Mouse (Mus musculus) adrenal gland, adult 18-20 months (tissue): ENCODE results near the gene Smg7. TPM values are rescaled to one million over a fixed set of nuclear protein-coding genes. Genes with fewer than 3 reads are reported as not detected.

Experiments used
- DNase-seq, 2 experiments: peaks; one replicate each; pipeline ENCODE4 v3.0.0; 2021 to 2022; ENCODE audit warnings: low spot score in 2 of 2
- total RNA-seq, 2 experiments: library from RNA; stranded (reverse); gene quantifications; 1 replicate in 1 of 2; 2 replicates in 1 of 2; pipeline ENCODE4 v1.2.3; 2021

Smg7 gene
- total RNA-seq, 2 experiments from 2014 or later: 65.8 to 73.8 TPM

- DNase-seq: no peak
These were observed 92.7 kb downstream of the Smg7 start for GRCm38 (mm10) chr1:152809541-152810252.

- DNase-seq: no peak
These were observed 94.1 kb downstream of the Smg7 start for GRCm38 (mm10) chr1:152808392-152808680.

GRCm38 (mm10) chr1:152807619-152808391 is 94.6 kb downstream of the Smg7 start:
- no peak for DNase-seq

- DNase-seq: no peak
These were observed 97.5 kb downstream of the Smg7 start for GRCm38 (mm10) chr1:152804907-152805306.

- no peak for DNase-seq
These were observed 101.7 kb downstream of the Smg7 start for GRCm38 (mm10) chr1:152800633-152801176.

- DNase-seq: no peak
These were observed 102.5 kb downstream of the Smg7 start, which contains the start of gene Ncf2 for GRCm38 (mm10) chr1:152799897-152800296. Gene Ncf2, plus strand, starts transcription at chr1:152800194.

- DNase-seq: no peak
These were observed 104.3 kb downstream of the Smg7 start for GRCm38 (mm10) chr1:152798125-152798524.

- DNase-seq: no peak
These were observed 105.7 kb downstream of the Smg7 start for GRCm38 (mm10) chr1:152796683-152797263.

GRCm38 (mm10) chr1:152795688-152796255 is 106.7 kb downstream of the Smg7 start:
- DNase-seq: no peak

- no peak for DNase-seq
These were observed 108.8 kb downstream of the Smg7 start for GRCm38 (mm10) chr1:152793495-152794130.

GRCm38 (mm10) chr1:152792736-152793494 is 109.5 kb downstream of the Smg7 start:
- no peak for DNase-seq

GRCm38 (mm10) chr1:152791269-152791668 is 111.2 kb downstream of the Smg7 start:
- no peak for DNase-seq

GRCm38 (mm10) chr1:152790821-152791220 is 111.6 kb downstream of the Smg7 start:
- DNase-seq: no peak

GRCm38 (mm10) chr1:152790254-152790653 is 112.2 kb downstream of the Smg7 start:
- peak; percentile 32 to 41 for DNase-seq

GRCm38 (mm10) chr1:152788121-152788660 is 114.3 kb downstream of the Smg7 start:
- no peak for DNase-seq

Other genes with a start within 250 kb of the Smg7 start
- not detected for gene Apobec4, start 152.1 kb downstream of the Smg7 start, total RNA-seq
- 10 to 100 TPM; 15.5 to 31.2 TPM for gene Rgl1, start 136.3 kb downstream of the Smg7 start, total RNA-seq
- gene Arpc5, start 136.1 kb downstream of the Smg7 start, total RNA-seq: 100 to 1,000 TPM in 1 of 2 experiments, 10 to 100 TPM in 1; 79.9 to 107 TPM
- gene Ncf2, start 102.5 kb downstream of the Smg7 start, total RNA-seq: 10 to 100 TPM in 1 of 2 experiments, 1 to 10 TPM in 1; 7.0 to 11.5 TPM
- gene Nmnat2, start 52.3 kb upstream of the Smg7 start, total RNA-seq: 1 to 10 TPM in 1 of 2 experiments, under 1 TPM in 1; 0.99 to 1.9 TPM